10 mouse cellular contexts compared by ENCODE assay signal in the genomic region with DNA sequence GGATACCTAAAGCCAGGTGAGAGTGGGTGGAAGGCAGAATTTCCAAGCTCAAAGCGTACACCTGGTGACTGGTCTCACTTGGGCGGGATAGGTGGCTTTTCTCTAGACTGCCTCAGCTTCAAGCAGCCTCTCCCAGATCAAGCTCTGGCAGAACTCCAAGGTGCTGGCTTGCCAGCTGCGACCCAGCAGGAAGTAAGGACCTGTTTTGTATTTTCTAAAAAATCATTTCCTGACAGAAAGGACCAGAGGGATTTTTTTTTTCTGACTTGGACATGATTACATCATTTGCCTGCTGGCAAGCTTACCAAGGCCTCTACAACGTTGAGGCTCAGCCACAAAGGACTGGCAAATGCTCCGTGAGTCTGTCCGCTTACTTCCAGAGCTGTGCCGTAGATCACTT. TPM values are rescaled to one million over a fixed set of nuclear protein-coding genes. Genes with fewer than 3 reads are reported as not detected.
DNase-seq lines count a peak whose midpoint lies in the region; ATAC-seq and TF ChIP-seq lines count a peak whose summit lies in the region.
"Had no signal": no experiment of that assay in that cellular context is flagged by ENCODE, and none has a peak within 500 bp of the region (broad histone marks: within the 10 kb centered on the region; RNA-seq: fewer than 3 reads in every experiment).

No protein-coding gene starts in this region.

- H3K4me3 ChIP-seq in forebrain, postnatal 0 days (ENCODE audit: low read depth, low read length): no peak overlapping the region
- H3K4me3 ChIP-seq in forebrain, embryonic 13.5 days: no peak overlapping the region
- no peak overlapping the region for H3K4me3 ChIP-seq in CH12.LX (replicated peaks in 1 of 3; ENCODE audit: low read depth in 2 of 3, low read length in 2 of 3, poor library complexity in 1 of 3)
- H3K4me3 ChIP-seq in hindbrain, embryonic 11.5 days (ENCODE audit: low read depth, low read length): no peak overlapping the region
- H3K4me3 ChIP-seq: embryonic facial prominence, embryonic 13.5 days; limb, embryonic 15.5 days had no signal

- WGBS in forebrain, postnatal 0 days: 39% methylated on average over 7 of the region's 7 CpGs
- 49% methylated on average over 7 of the region's 7 CpGs for WGBS in forebrain, embryonic 13.5 days
- 72% methylated on average over 7 of the region's 7 CpGs for WGBS in hindbrain, embryonic 11.5 days

- TF ChIP-seq RAD21 in CH12.LX (IDR thresholded peaks at IDR 0.05; ENCODE audit: low read depth, low read length): no peak

- no peaks in the 10 kb centered on the region for H3K36me3 ChIP-seq in forebrain, postnatal 0 days (ENCODE audit: insufficient read depth)
- no peaks in the 10 kb centered on the region for H3K36me3 ChIP-seq in forebrain, embryonic 13.5 days (ENCODE audit: poor library complexity, severe bottlenecking)
- H3K36me3 ChIP-seq in CH12.LX (replicated peaks in 1 of 2; ENCODE audit: control insufficient read depth in 1 of 2, insufficient read depth in 1 of 2, low read length in 1 of 2): no peaks in the 10 kb centered on the region
- H3K36me3 ChIP-seq in hindbrain, embryonic 11.5 days (ENCODE audit: control insufficient read depth, insufficient read depth, low read length): no peaks in the 10 kb centered on the region
- H3K36me3 ChIP-seq: embryonic facial prominence, embryonic 13.5 days; limb, embryonic 15.5 days had no signal

- H3K27me3 ChIP-seq in forebrain, postnatal 0 days (ENCODE audit: insufficient read depth, low read length): peaks cover 8% of the 10 kb centered on the region
- H3K27me3 ChIP-seq in forebrain, embryonic 13.5 days: peaks cover 12% of the 10 kb centered on the region; the same call in 1 of the 2 replicates
- H3K27me3 ChIP-seq in CH12.LX (replicated peaks): no peaks in the 10 kb centered on the region
- peaks cover 5% of the 10 kb centered on the region for H3K27me3 ChIP-seq in hindbrain, embryonic 11.5 days (ENCODE audit: control insufficient read depth, insufficient read depth, low read length)

- no peaks in the 10 kb centered on the region for H3K4me1 ChIP-seq in forebrain, postnatal 0 days (ENCODE audit: insufficient read depth)
- H3K4me1 ChIP-seq in forebrain, embryonic 13.5 days: peaks cover 20% of the 10 kb centered on the region
- H3K4me1 ChIP-seq in CH12.LX (ENCODE audit: control insufficient read depth in 1 of 2, insufficient read depth in 2 of 2): peaks cover 5 to 31% of the 10 kb centered on the region in 2 experiments; a peak in 2 of 4 replicates
- H3K4me1 ChIP-seq in hindbrain, embryonic 11.5 days (replicated peaks; ENCODE audit: control insufficient read depth, insufficient read depth, low read length): no peaks in the 10 kb centered on the region

- in situ Hi-C loops in CH12.LX (cut with MboI; ENCODE audit: low pct_ligation_motif_present, low pct_unique_long_range_greater_than_20kb, low sequenced_read_pairs): loop anchor here (10.0 kb wide), 1 partner anchor 245 kb away; no protein-coding TSS in a partner anchor

- dilution Hi-C loops in CH12.LX (cut with MboI; ENCODE audit: extremely low pct_ligation_motif_present, extremely low pct_unique_long_range_greater_than_20kb, low sequenced_read_pairs): no loop called here

- H3K9me3 ChIP-seq in forebrain, postnatal 0 days (ENCODE audit: low read length): no peaks in the 10 kb centered on the region
- no peaks in the 10 kb centered on the region for H3K9me3 ChIP-seq in forebrain, embryonic 13.5 days (replicated peaks)
- no peaks in the 10 kb centered on the region for H3K9me3 ChIP-seq in CH12.LX (replicated peaks; ENCODE audit: low read length)
- H3K9me3 ChIP-seq in hindbrain, embryonic 11.5 days (ENCODE audit: control insufficient read depth, low read length): no peaks in the 10 kb centered on the region
- H3K9me3 ChIP-seq: embryonic facial prominence, embryonic 13.5 days; limb, embryonic 15.5 days had no signal

- TF ChIP-seq CTCF in forebrain, postnatal 0 days (IDR thresholded peaks at IDR 0.05; ENCODE audit: low read depth): no peak
- no peak for TF ChIP-seq CTCF in CH12.LX (conservative IDR thresholded peaks at IDR 0.05 in 1 of 2, IDR thresholded peaks at IDR 0.05 in 1 of 2; ENCODE audit: low read depth in 2 of 2, low read length in 2 of 2)

- TF ChIP-seq EP300 in CH12.LX (IDR thresholded peaks at IDR 0.05; ENCODE audit: low read length): no peak

- H3K9ac ChIP-seq in forebrain, postnatal 0 days: no peak overlapping the region
- H3K9ac ChIP-seq in forebrain, embryonic 13.5 days: no peak overlapping the region
- no peak overlapping the region for H3K9ac ChIP-seq in CH12.LX (ENCODE audit: insufficient read depth, low read depth)
- no peak overlapping the region for H3K9ac ChIP-seq in hindbrain, embryonic 11.5 days (ENCODE audit: low read depth, low read length)
- H3K9ac ChIP-seq: embryonic facial prominence, embryonic 13.5 days; limb, embryonic 15.5 days had no signal

- no peaks in the 10 kb centered on the region for H3K79me2 ChIP-seq in CH12.LX (replicated peaks; ENCODE audit: control insufficient read depth, extremely low read depth, insufficient read depth, poor library complexity, severe bottlenecking)

- no peak for TF ChIP-seq POLR2A in CH12.LX (IDR thresholded peaks at IDR 0.05; ENCODE audit: low read depth, low read length)

- ATAC-seq in forebrain, postnatal 0 days: no peak
- ATAC-seq in forebrain, embryonic 13.5 days: no peak
- ATAC-seq in hindbrain, embryonic 11.5 days (ENCODE audit: low FRiP score): no peak

- DNase-seq in forebrain, postnatal 0 days: peak; percentile 16
- DNase-seq in CH12.LX (ENCODE audit: extremely low read depth): no peak
- DNase-seq in cerebellum, postnatal 25 days: peak; percentile 82 to 84
- DNase-seq in lung, adult 18-20 months: peak; percentile 74 to 79
- DNase-seq in hindbrain, embryonic 11.5 days (ENCODE audit: low spot score): no peak
- no peak for DNase-seq in thymus, postnatal 14 days
- DNase-seq in spleen, postnatal 10 days (ENCODE audit: low spot score in 2 of 2): no peak

- no peak overlapping the region for H3K27ac ChIP-seq in forebrain, postnatal 0 days (ENCODE audit: low read depth, low read length)
- H3K27ac ChIP-seq in forebrain, embryonic 13.5 days: no peak overlapping the region
- no peak overlapping the region for H3K27ac ChIP-seq in CH12.LX (ENCODE audit: insufficient read depth, low read depth)
- H3K27ac ChIP-seq in hindbrain, embryonic 11.5 days (ENCODE audit: low read depth, low read length): no peak overlapping the region
- H3K27ac ChIP-seq: embryonic facial prominence, embryonic 13.5 days; limb, embryonic 15.5 days had no signal

- H3K4me2 ChIP-seq in forebrain, postnatal 0 days (ENCODE audit: low read depth): no peak overlapping the region
- H3K4me2 ChIP-seq in forebrain, embryonic 13.5 days: no peak overlapping the region
- H3K4me2 ChIP-seq in CH12.LX (ENCODE audit: insufficient read depth, low read depth, poor library complexity, severe bottlenecking): no peak overlapping the region
- H3K4me2 ChIP-seq in hindbrain, embryonic 11.5 days (replicated peaks; ENCODE audit: low read depth, low read length): no peak overlapping the region
- H3K4me2 ChIP-seq: embryonic facial prominence, embryonic 13.5 days; limb, embryonic 15.5 days had no signal

TF ChIP-seq in CH12.LX, 34 proteins besides CTCF, POLR2A, EP300 and RAD21:
- TF ChIP-seq CHD2 (IDR thresholded peaks at IDR 0.05; ENCODE audit: low read length): no peak
- TF ChIP-seq ZNF384 (IDR thresholded peaks at IDR 0.05; ENCODE audit: low read depth, low read length): 0 out of 2 replicates have a peak, but pooled peaks have one; percentile 12
- TF ChIP-seq UBTF (IDR thresholded peaks at IDR 0.05; ENCODE audit: low read depth, low read length): no peak

RNA-seq across cellular contexts. Expression of a gene that starts 3.5 kb away (rescaled TPM):
- total RNA-seq in forebrain, postnatal 0 days (2014; rRNA removed): not detected in 2 replicates
- polyA plus RNA-seq in forebrain, postnatal 0 days (2015; fragmentation: Nextera tagmentation; extraction: Ambion mirVana): not detected in 2 replicates
- polyA plus RNA-seq in forebrain, embryonic 13.5 days (2015; fragmentation: Nextera tagmentation; extraction: Ambion mirVana): not detected in 2 replicates
- 0.47 TPM in 1 of 2 replicates, not detected in the other for total RNA-seq in CH12.LX (2012; rRNA removed)
- 0.21 and 0.22 TPM in 2 replicates for total RNA-seq in CH12.LX (2014; rRNA removed)
- polyA plus RNA-seq in CH12.LX (2012; ENCODE audit: insufficient read length, low read depth): not detected in 2 replicates
- not detected in 2 replicates for polyA plus RNA-seq in hindbrain, embryonic 11.5 days (2014; fragmentation: Nextera tagmentation; extraction: Ambion mirVana)
- polyA plus RNA-seq: embryonic facial prominence, embryonic 13.5 days; limb, embryonic 15.5 days had no signal

RNA-seq across cellular contexts. Expression of a gene that starts 9.1 kb away (rescaled TPM):
- total RNA-seq in forebrain, postnatal 0 days (2014; rRNA removed): not detected in 2 replicates
- 0.25 and 0.48 TPM in 2 replicates for polyA plus RNA-seq in forebrain, postnatal 0 days (2015; fragmentation: Nextera tagmentation; extraction: Ambion mirVana)
- polyA plus RNA-seq in forebrain, embryonic 13.5 days (2015; fragmentation: Nextera tagmentation; extraction: Ambion mirVana): 0.19 TPM in 1 of 2 replicates, not detected in the other
- total RNA-seq in CH12.LX (2012; rRNA removed) (not detected in 2 replicates), CH12.LX (2014; rRNA removed) (not detected in 2 replicates)
- not detected in 2 replicates for polyA plus RNA-seq in CH12.LX (2012; ENCODE audit: insufficient read length, low read depth)
- 0.29 TPM in 1 of 2 replicates, not detected in the other for polyA plus RNA-seq in hindbrain, embryonic 11.5 days (2014; fragmentation: Nextera tagmentation; extraction: Ambion mirVana)

RNA-seq across cellular contexts. Expression of a gene that starts 30.8 kb away (rescaled TPM):
- 74.5 and 76.1 TPM in 2 replicates for total RNA-seq in forebrain, postnatal 0 days (2014; rRNA removed)
- polyA plus RNA-seq in forebrain, postnatal 0 days (2015; fragmentation: Nextera tagmentation; extraction: Ambion mirVana): 43.3 and 46.6 TPM in 2 replicates
- 86.5 and 97.2 TPM in 2 replicates for polyA plus RNA-seq in forebrain, embryonic 13.5 days (2015; fragmentation: Nextera tagmentation; extraction: Ambion mirVana)
- 1.2 and 1.7 TPM in 2 replicates for total RNA-seq in CH12.LX (2012; rRNA removed)
- total RNA-seq in CH12.LX (2014; rRNA removed): 5.5 and 5.7 TPM in 2 replicates
- polyA plus RNA-seq in CH12.LX (2012; ENCODE audit: insufficient read length, low read depth): 2.3 and 3.7 TPM in 2 replicates
- polyA plus RNA-seq in hindbrain, embryonic 11.5 days (2014; fragmentation: Nextera tagmentation; extraction: Ambion mirVana): 92.7 and 94.7 TPM in 2 replicates

Comparison
In these comparisons a context has a peak if more than half of its experiments do, and no peak if none do; other contexts are left out.
1. DNase-seq: peak in forebrain, postnatal 0 days (single experiment), cerebellum, postnatal 25 days (2 of 2) and lung, adult 18-20 months (2 of 2); none in CH12.LX (single experiment), hindbrain, embryonic 11.5 days (single experiment), thymus, postnatal 14 days (single experiment) and spleen, postnatal 10 days (0 of 2).